Mouse (Mus musculus) bone marrow, adult 2 months (tissue): ENCODE results near the gene Cant1.

Source experiments
- CTCF ChIP-seq: fragments of 200-500 bp; IDR thresholded peaks from 2 replicates; pipeline ENCODE4 v1.5.1; 2011; ENCODE audit warnings: low read length, control low read depth; ENCODE audit not compliant: control insufficient read depth, insufficient read depth
- POLR2A ChIP-seq: fragments of 200-500 bp; IDR thresholded peaks from 2 replicates; pipeline ENCODE4 v1.6.1; 2011; ENCODE audit warnings: low read depth, mild to moderate bottlenecking, control low read depth, low read length, borderline replicate concordance; ENCODE audit not compliant: control insufficient read depth

DNA sequence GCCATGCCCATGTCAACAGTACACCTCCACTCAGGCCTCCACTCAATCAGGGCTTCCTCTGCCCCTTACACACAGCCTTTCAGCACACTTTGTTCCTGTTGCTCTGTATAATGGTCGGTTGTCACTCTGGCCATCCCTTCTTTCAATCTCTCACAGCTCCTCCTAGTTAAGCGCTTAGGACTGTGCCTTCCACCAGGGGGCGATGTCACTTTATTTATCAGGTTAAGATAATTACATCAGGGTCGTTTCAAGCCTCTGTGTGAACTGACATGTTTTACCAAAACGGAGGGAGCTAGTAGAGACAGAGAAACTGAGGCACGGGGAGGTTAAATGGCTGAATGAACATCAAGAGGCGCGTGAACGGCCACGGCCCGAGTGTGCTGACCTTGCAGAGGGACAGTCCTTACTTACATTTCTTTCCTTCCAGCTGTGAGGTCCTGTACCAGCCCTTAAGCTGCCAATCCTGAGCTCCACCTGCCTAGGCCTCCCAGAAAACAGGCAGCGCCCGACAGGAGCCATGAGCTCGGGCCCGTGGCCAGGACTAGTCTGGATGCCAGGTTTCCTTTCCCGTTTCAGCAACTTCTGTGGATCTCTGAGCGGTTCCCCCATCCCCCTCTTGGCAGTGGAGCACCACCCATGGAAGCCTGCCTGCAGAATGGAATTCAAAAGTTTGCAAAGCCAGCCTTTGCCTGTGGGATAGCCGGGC, 4.5 kb upstream of the Cant1 start:
- TF ChIP-seq CTCF (peak; percentile 36), POLR2A (no peak)
